Mouse (Mus musculus) forebrain, embryonic 10.5 days (tissue): Measurements from ENCODE around the gene Ikbke. TPM values are rescaled to one million over a fixed set of nuclear protein-coding genes. Genes with fewer than 3 reads are reported as not detected.

ENCODE experiments used
- DNase-seq: peaks from one replicate; pipeline ENCODE4 v3.0.0-alpha.2; 2017; ENCODE audit warnings: low spot score; ENCODE audit errors: extremely low spot score
- H3K27ac ChIP-seq: fragments of 300-500 bp; sonication (generic); 2 replicates; pipeline ENCODE4 v1.5.1; 2016; ENCODE audit warnings: mild to moderate bottlenecking
- H3K27me3 ChIP-seq: fragments of 300-500 bp; sonication (generic); 2 replicates; pipeline ENCODE4 v1.6.1; 2016; ENCODE audit warnings: mild to moderate bottlenecking; ENCODE audit not compliant: poor library complexity, severe bottlenecking
- H3K36me3 ChIP-seq: fragments of 300-500 bp; sonication (generic); replicated peaks from 2 replicates; pipeline ENCODE4 v1.6.1; 2016; ENCODE audit warnings: mild to moderate bottlenecking, moderate library complexity
- H3K4me1 ChIP-seq: fragments of 300-500 bp; sonication (generic); 2 replicates; pipeline ENCODE4 v1.6.1; 2016
- H3K4me3 ChIP-seq: fragments of 300-500 bp; sonication (generic); 2 replicates; pipeline ENCODE4 v1.5.1; 2016; ENCODE audit warnings: mild to moderate bottlenecking, moderate library complexity
- H3K9me3 ChIP-seq: fragments of 300-500 bp; sonication (generic); 2 replicates; pipeline ENCODE4 v1.6.1; 2016; ENCODE audit warnings: mild to moderate bottlenecking, moderate library complexity
- WGBS: fragments of 180-500 bp; shearing (Covaris S2); methylation state at CpG from one replicate; pipeline ENCODE4 v1.1.7; 2016; 5-methylcytosine and 5-hydroxymethylcytosine counted together
- polyA plus RNA-seq: library from polyadenylated mRNA; unstranded; fragments of >200 nt; fragmentation: Nextera tagmentation; extraction: Ambion mirVana; gene quantifications from 2 replicates; pipeline ENCODE4 v1.2.1, GENCODE M21; 2016

Gene Ikbke
- polyA plus RNA-seq, 1 experiment from 2014 or later: 0.47 TPM

GRCm38 (mm10) chr1:131296726-131297125 is 17.3 kb upstream of the Ikbke start:
- Histone ChIP-seq H3K27me3 (no peaks in the 10 kb centered on the region), H3K4me1 (peaks cover 4% of the 10 kb centered on the region; the same call in 1 of the 2 replicates), H3K9me3 (no peaks in the 10 kb centered on the region), H3K4me3 (no peak overlapping the region), H3K27ac (no peak overlapping the region), H3K36me3 (peaks cover 97% of the 10 kb centered on the region)
- WGBS: 97% methylated on average over 7 of the region's 7 CpGs
- DNase-seq: no peak

- Histone ChIP-seq H3K36me3 (peaks cover 91% of the 10 kb centered on the region), H3K4me3 (no peak overlapping the region), H3K27ac (no peak overlapping the region), H3K9me3 (no peaks in the 10 kb centered on the region), H3K4me1 (peaks cover 4% of the 10 kb centered on the region; the same call in 1 of the 2 replicates), H3K27me3 (no peaks in the 10 kb centered on the region)
- DNase-seq: no peak
- 98% methylated on average over 8 of the region's 8 CpGs for WGBS
These were observed 15.8 kb upstream of the Ikbke start for GRCm38 (mm10) chr1:131295200-131295599.

GRCm38 (mm10) chr1:131293922-131294250 is 14.5 kb upstream of the Ikbke start:
- no peaks in the 10 kb centered on the region for H3K27me3 ChIP-seq
- WGBS: 95% methylated on average over 2 of the region's 2 CpGs
- no peaks in the 10 kb centered on the region for H3K4me1 ChIP-seq
- DNase-seq: no peak
- no peak overlapping the region for H3K27ac ChIP-seq
- peaks cover 88% of the 10 kb centered on the region for H3K36me3 ChIP-seq
- H3K9me3 ChIP-seq: no peaks in the 10 kb centered on the region
- no peak overlapping the region for H3K4me3 ChIP-seq

GRCm38 (mm10) chr1:131293221-131293921 is 14.0 kb upstream of the Ikbke start:
- Histone ChIP-seq H3K4me3 (no peak overlapping the region), H3K4me1 (no peaks in the 10 kb centered on the region), H3K27me3 (no peaks in the 10 kb centered on the region), H3K9me3 (no peaks in the 10 kb centered on the region), H3K27ac (no peak overlapping the region), H3K36me3 (peaks cover 87% of the 10 kb centered on the region)
- DNase-seq: no peak
- 92% methylated on average over 4 of the region's 4 CpGs for WGBS

GRCm38 (mm10) chr1:131290648-131291047 is 11.2 kb upstream of the Ikbke start:
- Histone ChIP-seq H3K4me3 (no peak overlapping the region), H3K27ac (no peak overlapping the region), H3K9me3 (no peaks in the 10 kb centered on the region), H3K36me3 (peaks cover 77% of the 10 kb centered on the region), H3K4me1 (no peaks in the 10 kb centered on the region), H3K27me3 (no peaks in the 10 kb centered on the region)
- DNase-seq: peak; percentile 56
- 52% methylated on average over 2 of the region's 2 CpGs for WGBS

- no peak for DNase-seq
- Histone ChIP-seq H3K4me3 (no peak overlapping the region), H3K4me1 (no peaks in the 10 kb centered on the region), H3K27me3 (no peaks in the 10 kb centered on the region), H3K9me3 (no peaks in the 10 kb centered on the region), H3K27ac (no peak overlapping the region), H3K36me3 (peaks cover 60% of the 10 kb centered on the region)
- 93% methylated on average over 6 of the region's 6 CpGs for WGBS
These were observed 9.5 kb upstream of the Ikbke start for GRCm38 (mm10) chr1:131288938-131289337.

- DNase-seq: no peak
- WGBS: 75% methylated on average over 2 of the region's 2 CpGs
- Histone ChIP-seq H3K9me3 (no peaks in the 10 kb centered on the region), H3K27ac (no peak overlapping the region), H3K27me3 (no peaks in the 10 kb centered on the region), H3K36me3 (peaks cover 44% of the 10 kb centered on the region), H3K4me3 (no peak overlapping the region), H3K4me1 (no peaks in the 10 kb centered on the region)
These were observed 7.9 kb upstream of the Ikbke start for GRCm38 (mm10) chr1:131287267-131287666.

- Histone ChIP-seq H3K9me3 (no peaks in the 10 kb centered on the region), H3K27me3 (no peaks in the 10 kb centered on the region), H3K4me3 (no peak overlapping the region), H3K27ac (no peak overlapping the region), H3K4me1 (no peaks in the 10 kb centered on the region), H3K36me3 (peaks cover 39% of the 10 kb centered on the region)
- WGBS: 76% methylated on average over 5 of the region's 5 CpGs
- DNase-seq: no peak
These were observed 7.4 kb upstream of the Ikbke start for GRCm38 (mm10) chr1:131286803-131287202.

- H3K4me1 ChIP-seq: no peaks in the 10 kb centered on the region
- no peaks in the 10 kb centered on the region for H3K27me3 ChIP-seq
- no peaks in the 10 kb centered on the region for H3K9me3 ChIP-seq
- WGBS: 85% methylated on average over 4 of the region's 4 CpGs
- DNase-seq: no peak
- no peak overlapping the region for H3K4me3 ChIP-seq
- H3K36me3 ChIP-seq: peaks cover 28% of the 10 kb centered on the region
- H3K27ac ChIP-seq: no peak overlapping the region
These were observed 5.2 kb upstream of the Ikbke start for GRCm38 (mm10) chr1:131284616-131285015.

GRCm38 (mm10) chr1:131284167-131284566 is 4.8 kb upstream of the Ikbke start:
- WGBS: 94% methylated on average over 1 of the region's 1 CpGs
- H3K4me3 ChIP-seq: no peak overlapping the region
- H3K27me3 ChIP-seq: no peaks in the 10 kb centered on the region
- peaks cover 23% of the 10 kb centered on the region for H3K36me3 ChIP-seq
- no peaks in the 10 kb centered on the region for H3K9me3 ChIP-seq
- H3K27ac ChIP-seq: no peak overlapping the region
- DNase-seq: no peak
- H3K4me1 ChIP-seq: peaks cover 4% of the 10 kb centered on the region

- no peaks in the 10 kb centered on the region for H3K27me3 ChIP-seq
- no peaks in the 10 kb centered on the region for H3K9me3 ChIP-seq
- H3K4me1 ChIP-seq: peaks cover 15% of the 10 kb centered on the region
- no peak for DNase-seq
- H3K4me3 ChIP-seq: no peak overlapping the region
- H3K36me3 ChIP-seq: peaks cover 8% of the 10 kb centered on the region
- WGBS: 66% methylated on average over 4 of the region's 4 CpGs
- H3K27ac ChIP-seq: no peak overlapping the region
These were observed 2.3 kb upstream of the Ikbke start for GRCm38 (mm10) chr1:131281731-131282130.

- 66% methylated on average over 3 of the region's 3 CpGs for WGBS
These were observed 874 bp upstream of the Ikbke start for GRCm38 (mm10) chr1:131280280-131280679.

GRCm38 (mm10) chr1:131278606-131279455 is 575 bp downstream of the Ikbke start:
- H3K4me1 ChIP-seq: peaks cover 29% of the 10 kb centered on the region
- DNase-seq: no peak
- H3K27me3 ChIP-seq: no peaks in the 10 kb centered on the region
- peak overlapping the region; percentile 14; the same call in 1 of the 2 replicates for H3K4me3 ChIP-seq
- no peaks in the 10 kb centered on the region for H3K36me3 ChIP-seq
- peak overlapping the region; percentile 56; the same call in 1 of the 2 replicates for H3K27ac ChIP-seq
- 56% methylated on average over 8 of the region's 8 CpGs for WGBS
- H3K9me3 ChIP-seq: no peaks in the 10 kb centered on the region

More at GRCm38 (mm10) chr1:131280280-131280679, 874 bp upstream of the Ikbke start:
- H3K36me3 ChIP-seq: no peaks in the 10 kb centered on the region
- H3K27me3 ChIP-seq: no peaks in the 10 kb centered on the region
- H3K9me3 ChIP-seq: no peaks in the 10 kb centered on the region
- H3K4me3 ChIP-seq: no peak overlapping the region
- peaks cover 21% of the 10 kb centered on the region for H3K4me1 ChIP-seq
- H3K27ac ChIP-seq: no peak overlapping the region
- DNase-seq: no peak
